Mouse (Mus musculus) lung, postnatal 0 days (tissue): Measurements from ENCODE around the gene Gm10260.

Experiments used
- CTCF ChIP-seq: IDR thresholded peaks from 2 replicates; pipeline ENCODE4 v1.5.1; 2016; ENCODE audit warnings: antibody characterized with exemption, mild to moderate bottlenecking
- EP300 ChIP-seq: IDR thresholded peaks from 2 replicates; pipeline ENCODE4 v1.6.1; 2016; ENCODE audit warnings: antibody characterized with exemption, mild to moderate bottlenecking, control low read depth

GRCm38 (mm10) chr13:97743229-97743988, 17.0 kb downstream of the Gm10260 start:
- TF ChIP-seq CTCF (no peak), EP300 (no peak)
